12 mouse cellular contexts compared by ENCODE assay signal in the genomic region with DNA sequence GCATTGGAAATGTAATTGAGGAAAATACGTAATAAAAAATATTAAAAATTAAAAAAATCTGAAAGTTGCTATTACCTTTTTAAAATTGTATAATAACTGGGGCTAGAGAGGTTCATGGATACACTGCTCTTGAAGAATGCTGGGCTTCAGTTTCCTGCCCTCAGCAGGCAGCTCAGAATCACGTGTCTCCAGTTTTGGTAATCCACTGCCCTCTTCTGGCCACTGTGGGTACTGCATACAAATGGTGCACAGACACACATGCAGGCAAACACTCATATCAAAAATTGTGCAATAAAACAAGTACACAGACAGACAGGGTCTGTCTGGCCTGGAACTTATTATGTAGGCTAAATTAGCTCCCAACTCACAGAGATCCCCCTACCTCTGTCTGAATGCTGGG. TPM values are rescaled to one million over a fixed set of nuclear protein-coding genes. Genes with fewer than 3 reads are reported as not detected.
DNase-seq lines count a peak whose midpoint lies in the region; ATAC-seq and TF ChIP-seq lines count a peak whose summit lies in the region.
"Had no signal": no experiment of that assay in that cellular context is flagged by ENCODE, and none has a peak within 500 bp of the region (broad histone marks: within the 10 kb centered on the region; RNA-seq: fewer than 3 reads in every experiment).

No protein-coding gene starts in this region.

- no peak overlapping the region for H3K4me3 ChIP-seq in lung, embryonic 14.5 days (ENCODE audit: low read depth, low read length)
- no peak overlapping the region for H3K4me3 ChIP-seq in lung, adult 2 months (replicated peaks; ENCODE audit: extremely low read depth, low read depth, low read length)
- no peak overlapping the region for H3K4me3 ChIP-seq in CH12.LX (replicated peaks in 1 of 3; ENCODE audit: low read depth in 2 of 3, low read length in 2 of 3, poor library complexity in 1 of 3)
- H3K4me3 ChIP-seq in liver, postnatal 0 days (ENCODE audit: low read depth, low read length): no peak overlapping the region
- H3K4me3 ChIP-seq: embryonic facial prominence, embryonic 13.5 days; megakaryocyte, embryonic 14.5 days had no signal

- dilution Hi-C loops in CH12.LX (cut with MboI; ENCODE audit: extremely low pct_ligation_motif_present, extremely low pct_unique_long_range_greater_than_20kb, low sequenced_read_pairs): no loop called here

- in situ Hi-C loops in CH12.LX (cut with MboI; ENCODE audit: low pct_ligation_motif_present, low pct_unique_long_range_greater_than_20kb, low sequenced_read_pairs): no loop called here
- in situ Hi-C loops in Patski (cut with MboI; ENCODE audit: low pct_unique_long_range_greater_than_20kb): no loop called here

- DNase-seq in lung, embryonic 14.5 days: no peak
- DNase-seq in lung, adult 2 months: no peak
- DNase-seq in CH12.LX (ENCODE audit: extremely low read depth) (peak; percentile 30), Patski (ENCODE audit: low read depth, low spot score) (no peak)
- peak; percentile 56 for DNase-seq in liver, postnatal 0 days
- no peak for DNase-seq in ovary, postnatal 14 days (ENCODE audit: low spot score)
- DNase-seq in adrenal gland, postnatal 36 days: no peak
- no peak for DNase-seq in neural tube, embryonic 10.5 days (ENCODE audit: extremely low spot score, low spot score)

- H3K27ac ChIP-seq in lung, embryonic 14.5 days (ENCODE audit: low read depth): no peak overlapping the region
- H3K27ac ChIP-seq in CH12.LX (ENCODE audit: insufficient read depth, low read depth): no peak overlapping the region
- H3K27ac ChIP-seq in liver, postnatal 0 days (ENCODE audit: low read depth): no peak overlapping the region
- H3K27ac ChIP-seq: embryonic facial prominence, embryonic 13.5 days had no signal

- ATAC-seq in lung, embryonic 14.5 days (ENCODE audit: insufficient read depth): no peak
- ATAC-seq in Patski: no peak
- ATAC-seq in liver, postnatal 0 days: no peak
- ATAC-seq: inflammation-experienced regulatory T-cells, adult 6 months had no signal

- TF ChIP-seq EP300 in CH12.LX (IDR thresholded peaks at IDR 0.05; ENCODE audit: low read length): no peak
- TF ChIP-seq EP300 in liver, postnatal 0 days (IDR thresholded peaks at IDR 0.05; ENCODE audit: low read depth): no peak

- no peaks in the 10 kb centered on the region for H3K79me2 ChIP-seq in CH12.LX (replicated peaks; ENCODE audit: control insufficient read depth, extremely low read depth, insufficient read depth, poor library complexity, severe bottlenecking)

- H3K9me3 ChIP-seq in lung, embryonic 14.5 days (ENCODE audit: low read depth, low read length): peaks cover 4% of the 10 kb centered on the region; the same call in 1 of the 2 replicates
- peaks cover 25% of the 10 kb centered on the region for H3K9me3 ChIP-seq in CH12.LX (replicated peaks; ENCODE audit: low read length)
- peaks cover 6% of the 10 kb centered on the region for H3K9me3 ChIP-seq in liver, postnatal 0 days (ENCODE audit: low read length)

- 68% methylated on average over 2 of the region's 2 CpGs for WGBS in lung, embryonic 14.5 days
- 65% methylated on average over 2 of the region's 2 CpGs for WGBS in lung, adult 2 months
- whole genome bisulfite sequencing in liver, postnatal 0 days (ENCODE audit: insufficient replicate concordance): 63% methylated on average over 2 of the region's 2 CpGs

- peak; percentile 30 for TF ChIP-seq RAD21 in CH12.LX (IDR thresholded peaks at IDR 0.05; ENCODE audit: low read depth, low read length)

- peak; percentile 65 for TF ChIP-seq CTCF in lung, embryonic 14.5 days (IDR thresholded peaks at IDR 0.05; ENCODE audit: low read depth)
- no peak for TF ChIP-seq CTCF in lung, adult 2 months (IDR thresholded peaks at IDR 0.05; ENCODE audit: insufficient read depth, low read length)
- TF ChIP-seq CTCF in CH12.LX (conservative IDR thresholded peaks at IDR 0.05 in 1 of 2, IDR thresholded peaks at IDR 0.05 in 1 of 2; ENCODE audit: low read depth in 2 of 2, low read length in 2 of 2): peak; percentile 46 to 52
- TF ChIP-seq CTCF in Patski (IDR thresholded peaks at IDR 0.05): peak; percentile 65
- peak; percentile 77 for TF ChIP-seq CTCF in liver, postnatal 0 days (IDR thresholded peaks at IDR 0.05; ENCODE audit: low read depth)

- no peak overlapping the region for H3K4me2 ChIP-seq in lung, embryonic 14.5 days
- H3K4me2 ChIP-seq in CH12.LX (ENCODE audit: insufficient read depth, low read depth, poor library complexity, severe bottlenecking): no peak overlapping the region
- H3K4me2 ChIP-seq in liver, postnatal 0 days (ENCODE audit: low read depth, low read length): no peak overlapping the region
- H3K4me2 ChIP-seq: embryonic facial prominence, embryonic 13.5 days had no signal

- no peak for TF ChIP-seq POLR2A in lung, adult 2 months (IDR thresholded peaks at IDR 0.05; ENCODE audit: borderline replicate concordance, extremely low read depth, low read depth, low read length)
- no peak for TF ChIP-seq POLR2A in CH12.LX (IDR thresholded peaks at IDR 0.05; ENCODE audit: low read depth, low read length)

- POLR2A ChIA-PET in Patski (lab: Charles Lee): no interaction called here

- no peaks in the 10 kb centered on the region for H3K36me3 ChIP-seq in lung, embryonic 14.5 days (ENCODE audit: insufficient read depth)
- H3K36me3 ChIP-seq in CH12.LX (replicated peaks in 1 of 2; ENCODE audit: control insufficient read depth in 1 of 2, insufficient read depth in 1 of 2, low read length in 1 of 2): no peaks in the 10 kb centered on the region
- no peaks in the 10 kb centered on the region for H3K36me3 ChIP-seq in liver, postnatal 0 days (replicated peaks; ENCODE audit: insufficient read depth, low read length)
- H3K36me3 ChIP-seq: embryonic facial prominence, embryonic 13.5 days had no signal

- H3K4me1 ChIP-seq in lung, embryonic 14.5 days (ENCODE audit: insufficient read depth): no peaks in the 10 kb centered on the region
- no peaks in the 10 kb centered on the region for H3K4me1 ChIP-seq in lung, adult 2 months (ENCODE audit: control insufficient read depth, insufficient read depth, low read length)
- H3K4me1 ChIP-seq in CH12.LX (ENCODE audit: control insufficient read depth in 1 of 2, insufficient read depth in 2 of 2): no peaks in the 10 kb centered on the region; a peak in 1 of 4 replicates
- no peaks in the 10 kb centered on the region for H3K4me1 ChIP-seq in liver, postnatal 0 days (ENCODE audit: insufficient read depth)
- H3K4me1 ChIP-seq: embryonic facial prominence, embryonic 13.5 days; megakaryocyte, embryonic 14.5 days had no signal

- CTCF ChIA-PET in Patski (lab: Charles Lee): no interaction called here

- H3K27me3 ChIP-seq in lung, embryonic 14.5 days (ENCODE audit: insufficient read depth, low read length): peaks cover 21% of the 10 kb centered on the region; the same call in 1 of the 2 replicates
- H3K27me3 ChIP-seq in CH12.LX (replicated peaks): no peaks in the 10 kb centered on the region
- H3K27me3 ChIP-seq in Patski: peaks cover 7% of the 10 kb centered on the region
- H3K27me3 ChIP-seq in liver, postnatal 0 days (ENCODE audit: insufficient read depth, low read length): 0 out of 2 replicates have a peak, but pooled peaks cover 13% of the 10 kb centered on the region

- H3K9ac ChIP-seq in lung, embryonic 14.5 days: no peak overlapping the region
- H3K9ac ChIP-seq in CH12.LX (ENCODE audit: insufficient read depth, low read depth): no peak overlapping the region
- H3K9ac ChIP-seq in liver, postnatal 0 days (replicated peaks): no peak overlapping the region
- H3K9ac ChIP-seq: embryonic facial prominence, embryonic 13.5 days had no signal

TF ChIP-seq in CH12.LX, 34 proteins besides CTCF, POLR2A, EP300 and RAD21:
- TF ChIP-seq ETS1 (conservative IDR thresholded peaks at IDR 0.05; ENCODE audit: low read depth, low read length) (no peak), MYC (IDR thresholded peaks at IDR 0.05; ENCODE audit: low read depth, low read length) (0 out of 2 replicates have a peak, but pooled peaks have one; percentile 25), SMC3 (IDR thresholded peaks at IDR 0.05; ENCODE audit: low read depth, low read length) (peak; percentile 24), RCOR1 (conservative IDR thresholded peaks at IDR 0.05; ENCODE audit: low read depth, low read length) (no peak), BHLHE40 (IDR thresholded peaks at IDR 0.05; ENCODE audit: low read depth, low read length) (0 out of 2 replicates have a peak, but pooled peaks have one; percentile 20)
TF ChIP-seq in CH12.LX: peak in this region for 3.

RNA-seq across cellular contexts. Expression of gene Ostm1, which starts 21.3 kb away (rescaled TPM):
- 10.7 and 11.9 TPM in 2 replicates for polyA plus RNA-seq in lung, embryonic 14.5 days (2014; fragmentation: Nextera tagmentation; extraction: Ambion mirVana)
- 20.6 and 21.9 TPM in 2 replicates for polyA plus RNA-seq in lung, adult 2 months (2012; rRNA removed)
- total RNA-seq in CH12.LX (2012; rRNA removed) (19.4 TPM in 2 replicates), CH12.LX (2014; rRNA removed) (30.2 and 31.8 TPM in 2 replicates)
- polyA plus RNA-seq in CH12.LX (2012; ENCODE audit: insufficient read length, low read depth) (17.3 and 19.4 TPM in 2 replicates), Patski (2021) (41.5 TPM)
- 10.2 and 12.1 TPM in 2 replicates for polyA plus RNA-seq in liver, postnatal 0 days (2015; fragmentation: Nextera tagmentation; extraction: Ambion mirVana)
- 10 to 100 TPM; 25.6 to 29.3 TPM for total RNA-seq in adrenal gland, postnatal 36 days (2021)

RNA-seq across cellular contexts. Expression of gene Nr2e1, which starts 21.4 kb away (rescaled TPM):
- not detected in 2 replicates for polyA plus RNA-seq in lung, embryonic 14.5 days (2014; fragmentation: Nextera tagmentation; extraction: Ambion mirVana)
- not detected in 2 replicates for polyA plus RNA-seq in lung, adult 2 months (2012; rRNA removed)
- total RNA-seq in CH12.LX (2012; rRNA removed) (not detected in 2 replicates), CH12.LX (2014; rRNA removed) (not detected in 2 replicates)
- polyA plus RNA-seq in CH12.LX (2012; ENCODE audit: insufficient read length, low read depth) (not detected in 2 replicates), Patski (2021) (not detected)
- not detected in 2 replicates for polyA plus RNA-seq in liver, postnatal 0 days (2015; fragmentation: Nextera tagmentation; extraction: Ambion mirVana)
- total RNA-seq in adrenal gland, postnatal 36 days (2021): not detected
- polyA plus RNA-seq: gonadal fat pad, adult 2 months; inflammation-experienced regulatory T-cells, adult 6 months had no signal

Comparison
In these comparisons a context has a peak if more than half of its experiments do, and no peak if none do; other contexts are left out.
1. DNase-seq: peak in CH12.LX (single experiment) and liver, postnatal 0 days (single experiment); none in lung, embryonic 14.5 days (single experiment), lung, adult 2 months (single experiment), Patski (single experiment), ovary, postnatal 14 days (single experiment), adrenal gland, postnatal 36 days (0 of 2) and neural tube, embryonic 10.5 days (single experiment).